Mouse (Mus musculus) ovary, adult 18-20 months (tissue): ENCODE measurements around the gene Gm12887.

Source experiments
- DNase-seq: peaks from one replicate; pipeline ENCODE4 v3.0.0; 2022; ENCODE audit warnings: low spot score, mixed read lengths

Gene Gm12887

GRCm38 (mm10) chr4:121622003-121622402, at the start of gene Gm12887:
TSS of gene Gm12887 (minus strand) at chr4:121622103.
- DNase-seq: no peak

- DNase-seq: no peak
Observed at GRCm38 (mm10) chr4:121657040-121657439, 35.1 kb upstream of the Gm12887 start.
